Mouse (Mus musculus) hindbrain, embryonic 13.5 days (tissue): ENCODE measurements around the gene Timm29. TPM values are rescaled to one million over a fixed set of nuclear protein-coding genes. Genes with fewer than 3 reads are reported as not detected.
"Not testable (repeated sequence)": the region's sequence is repeated elsewhere in the genome, so short reads cannot be mapped to it uniquely, and the experiment has no call there.

ENCODE experiments used
- ATAC-seq: fragments of 200-750 bp; cut with Nextera tagmentation; 2 replicates; pipeline ENCODE4 v1.8.0; 2017; ENCODE audit warnings: moderate TSS enrichment; ENCODE audit not compliant: low FRiP score
- H3K27ac ChIP-seq: fragments of 300-500 bp; sonication (generic); 2 replicates; pipeline ENCODE4 v1.5.1; 2015; ENCODE audit warnings: inconsistent platforms, mild to moderate bottlenecking, moderate library complexity
- H3K27me3 ChIP-seq: fragments of 300-500 bp; sonication (generic); 2 replicates; pipeline ENCODE4 v1.6.1; 2015; ENCODE audit warnings: mild to moderate bottlenecking, inconsistent platforms
- H3K36me3 ChIP-seq: fragments of 300-500 bp; sonication (generic); 2 replicates; pipeline ENCODE4 v1.6.1; 2015; ENCODE audit warnings: mild to moderate bottlenecking, inconsistent platforms
- H3K4me1 ChIP-seq: fragments of 300-500 bp; sonication (generic); replicated peaks from 2 replicates; pipeline ENCODE4 v1.6.1; 2015; ENCODE audit warnings: inconsistent platforms
- H3K4me2 ChIP-seq: fragments of 300-500 bp; sonication (generic); 2 replicates; pipeline ENCODE4 v1.6.1; 2015; ENCODE audit warnings: inconsistent platforms, mild to moderate bottlenecking, moderate library complexity
- H3K4me3 ChIP-seq: fragments of 300-500 bp; sonication (generic); 2 replicates; pipeline ENCODE4 v1.5.1; 2015; ENCODE audit warnings: mild to moderate bottlenecking, inconsistent platforms
- H3K9ac ChIP-seq: fragments of 300-500 bp; sonication (generic); 2 replicates; pipeline ENCODE4 v1.6.1; 2015; ENCODE audit warnings: mild to moderate bottlenecking, inconsistent platforms
- H3K9me3 ChIP-seq: fragments of 300-500 bp; sonication (generic); 2 replicates; pipeline ENCODE4 v1.6.1; 2016; ENCODE audit warnings: inconsistent platforms
- WGBS: fragments of 180-500 bp; shearing (Covaris S2); methylation state at CpG from one replicate; pipeline ENCODE4 v1.1.7; 2015; 5-methylcytosine and 5-hydroxymethylcytosine counted together
- polyA plus RNA-seq: library from polyadenylated mRNA; unstranded; fragments of >200 nt; fragmentation: Nextera tagmentation; extraction: Ambion mirVana; gene quantifications from 2 replicates; pipeline ENCODE4 v1.2.1, GENCODE M21; 2015

Timm29 gene
- polyA plus RNA-seq, 1 experiment from 2014 or later = 55.0 TPM

DNA sequence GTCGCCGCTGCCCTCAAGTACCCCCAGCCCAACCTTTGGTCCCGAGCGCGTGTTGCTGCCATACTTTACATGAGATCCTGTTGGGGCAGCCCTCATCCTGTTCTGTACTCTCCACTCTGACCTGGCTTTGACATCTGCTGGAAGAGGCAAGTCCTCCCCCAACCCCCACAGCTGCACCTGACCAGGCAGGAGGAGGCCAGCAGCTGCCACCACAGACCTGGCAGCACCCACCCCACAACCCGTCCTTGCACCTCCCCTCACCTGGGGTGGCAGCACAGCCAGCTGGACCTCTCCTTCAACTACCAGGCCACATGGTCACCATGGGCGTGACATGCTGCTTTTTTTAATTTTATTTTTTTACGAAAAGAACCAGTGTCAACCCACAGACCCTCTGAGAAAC is 4.2 kb upstream of the Timm29 start:
- Histone ChIP-seq H3K27me3 (no peaks in the 10 kb centered on the region), H3K4me3 (no peak overlapping the region), H3K9ac (no peak overlapping the region), H3K27ac (no peak overlapping the region), H3K9me3 (no peaks in the 10 kb centered on the region), H3K4me1 (peaks cover 17% of the 10 kb centered on the region), H3K36me3 (peaks cover 68% of the 10 kb centered on the region), H3K4me2 (no peak overlapping the region)
- ATAC-seq = no peak
- 92% methylated on average over 8 of the region's 8 CpGs for WGBS

DNA sequence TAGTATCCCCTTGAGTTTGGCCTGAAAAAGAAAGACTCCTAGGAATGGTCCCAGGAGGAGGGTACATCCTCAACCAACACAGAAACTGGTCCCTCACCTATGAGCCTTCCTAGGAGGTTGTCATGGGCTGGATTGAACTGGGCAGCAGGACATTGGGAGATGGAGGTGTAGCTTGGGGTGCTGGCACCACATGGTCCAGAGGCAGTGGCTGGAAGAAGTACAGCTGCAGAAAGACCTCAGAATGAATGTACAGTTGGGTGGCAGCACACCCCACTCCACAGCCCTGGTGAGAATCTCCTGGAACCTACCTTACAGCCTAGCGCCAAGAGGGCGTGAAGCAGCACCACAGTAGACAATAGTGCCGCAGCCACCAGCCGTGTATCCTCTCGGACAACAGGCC is 3.0 kb upstream of the Timm29 start:
- ATAC-seq = no peak
- no peaks in the 10 kb centered on the region for H3K27me3 ChIP-seq
- no peaks in the 10 kb centered on the region for H3K9me3 ChIP-seq
- H3K4me3 ChIP-seq = no peak overlapping the region
- H3K4me1 ChIP-seq = peaks cover 29% of the 10 kb centered on the region
- H3K27ac ChIP-seq = no peak overlapping the region
- H3K9ac ChIP-seq = no peak overlapping the region
- H3K4me2 ChIP-seq = no peak overlapping the region
- peaks cover 57% of the 10 kb centered on the region for H3K36me3 ChIP-seq
- 94% methylated on average over 5 of the region's 5 CpGs for WGBS

DNA sequence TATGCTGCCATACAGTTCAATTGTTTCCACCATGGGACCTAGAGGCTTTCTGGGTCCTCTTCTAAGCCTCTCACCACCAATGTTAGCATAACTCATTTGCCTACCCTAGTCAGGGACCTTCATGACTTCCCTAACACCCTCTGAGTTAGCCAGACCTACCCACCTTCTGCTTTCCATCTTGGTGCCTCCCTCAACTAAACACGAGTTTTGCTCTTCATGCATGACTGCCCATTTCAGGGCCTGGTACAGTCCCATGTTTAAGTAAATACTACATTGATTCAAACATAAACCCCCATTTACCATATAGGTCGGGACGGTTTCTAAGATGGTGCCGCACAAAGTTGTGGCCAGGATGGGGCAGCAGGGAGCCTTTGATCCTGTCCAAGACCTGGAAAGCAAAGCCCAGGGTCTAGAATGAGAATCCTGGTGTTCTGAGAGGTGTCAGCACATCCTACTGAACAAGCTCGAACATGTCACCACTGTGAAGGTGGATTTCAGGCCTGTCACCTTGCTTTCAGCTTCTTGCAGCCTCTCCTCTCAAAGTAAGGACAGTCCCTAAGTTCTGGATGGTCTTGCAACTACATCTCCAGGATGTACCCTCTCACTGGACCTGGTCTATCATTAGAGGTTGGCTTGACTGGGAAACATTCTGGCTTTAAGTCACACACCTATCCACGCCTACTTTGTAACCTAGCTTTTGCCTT is 1.2 kb upstream of the Timm29 start:
- Histone ChIP-seq H3K4me3 (no peak overlapping the region), H3K9me3 (no peaks in the 10 kb centered on the region), H3K4me2 (peak overlapping the region; percentile 98), H3K27me3 (no peaks in the 10 kb centered on the region), H3K36me3 (peaks cover 54% of the 10 kb centered on the region), H3K9ac (no peak overlapping the region), H3K4me1 (peaks cover 39% of the 10 kb centered on the region), H3K27ac (no peak overlapping the region)
- ATAC-seq = no peak
- WGBS = 82% methylated on average over 6 of the region's 6 CpGs

DNA sequence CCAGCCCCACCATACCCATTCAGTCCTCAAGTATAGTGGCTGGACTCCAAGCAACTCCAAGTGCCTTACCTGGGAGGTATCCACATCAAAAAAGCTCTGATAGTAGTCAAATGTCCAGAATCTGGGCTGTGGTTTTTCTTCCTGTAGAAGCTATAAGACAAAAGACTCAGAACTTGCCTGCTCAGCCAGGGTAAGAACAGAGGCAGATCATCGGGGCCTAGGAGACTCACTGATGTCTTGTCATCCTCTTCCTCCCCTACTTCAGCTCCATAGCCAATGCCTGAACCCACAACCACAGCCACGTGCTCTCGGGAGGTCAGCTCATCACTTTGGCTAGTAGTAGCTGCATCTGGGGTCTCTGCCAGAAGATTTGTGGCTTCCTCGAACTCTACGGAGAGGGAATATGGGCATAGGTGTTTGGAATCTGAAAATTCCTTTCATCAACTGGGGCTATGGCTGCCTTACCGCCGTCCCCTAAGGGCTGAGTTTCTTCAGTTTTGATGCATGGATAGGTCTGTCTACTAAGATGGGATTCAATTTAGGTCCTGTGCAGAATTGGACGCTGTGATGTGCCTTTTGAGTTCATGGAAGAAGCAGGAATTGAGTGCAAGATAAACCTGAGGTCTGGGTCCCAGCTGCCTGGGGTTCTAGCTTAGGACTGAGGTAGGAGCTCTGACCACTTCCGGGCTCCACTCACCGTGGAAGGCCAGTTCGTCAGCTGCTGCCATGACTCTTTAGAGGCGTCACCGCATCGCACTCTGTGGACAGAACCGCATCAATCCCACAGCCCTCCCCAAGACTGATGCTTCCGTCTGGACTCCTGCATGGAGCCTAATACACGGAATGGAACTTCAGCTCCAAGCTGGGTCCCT is 455 bp upstream of the Timm29 start:
- WGBS = 22% methylated on average over 17 of the region's 17 CpGs
- peak overlapping the region; percentile 92 for H3K27ac ChIP-seq
- peak overlapping the region; percentile 95 for H3K9ac ChIP-seq
- no peaks in the 10 kb centered on the region for H3K27me3 ChIP-seq
- H3K4me1 ChIP-seq = peaks cover 39% of the 10 kb centered on the region
- H3K4me2 ChIP-seq = peak overlapping the region; percentile 98
- no peaks in the 10 kb centered on the region for H3K9me3 ChIP-seq
- H3K4me3 ChIP-seq = peak overlapping the region; percentile 98
- peak; percentile 85 for ATAC-seq
- H3K36me3 ChIP-seq = peaks cover 53% of the 10 kb centered on the region

DNA sequence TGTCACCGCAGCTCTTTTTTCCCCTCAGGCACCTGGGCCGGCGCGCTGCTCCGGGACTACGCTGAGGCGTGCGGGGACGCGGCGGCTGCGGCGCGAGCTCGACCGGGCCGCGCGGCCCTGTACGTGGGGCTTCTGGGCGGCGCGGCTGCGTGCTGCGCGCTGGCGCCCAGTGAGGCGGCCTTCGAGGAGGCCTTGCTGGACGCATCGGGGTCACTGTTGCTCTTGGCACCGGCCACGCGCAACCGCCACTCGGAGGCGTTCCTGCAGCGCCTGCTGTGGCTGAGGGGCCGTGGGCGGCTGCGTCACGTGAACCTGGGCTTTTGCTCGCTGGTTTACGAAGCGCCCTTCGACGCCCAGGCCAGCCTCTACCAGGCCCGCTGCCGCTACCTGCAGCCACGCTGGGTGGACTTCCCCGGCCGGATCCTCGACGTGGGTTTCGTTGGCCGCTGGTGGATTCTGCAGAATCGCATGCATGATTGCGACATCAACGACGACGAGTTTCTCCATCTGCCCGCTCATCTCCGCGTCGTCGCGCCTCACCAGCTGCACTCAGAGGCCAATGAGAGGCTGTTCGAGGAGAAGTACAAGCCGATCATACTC is 700 bp downstream of the Timm29 start:
- Histone ChIP-seq H3K9ac (peak overlapping the region; percentile 95), H3K4me2 (peak overlapping the region; percentile 98), H3K9me3 (no peaks in the 10 kb centered on the region), H3K27me3 (no peaks in the 10 kb centered on the region), H3K36me3 (peaks cover 41% of the 10 kb centered on the region), H3K4me3 (peak overlapping the region; percentile 98), H3K4me1 (peaks cover 39% of the 10 kb centered on the region), H3K27ac (peak overlapping the region; percentile 92)
- ATAC-seq = peak; percentile 63
- 2% methylated on average over 68 of the region's 69 CpGs for WGBS

DNA sequence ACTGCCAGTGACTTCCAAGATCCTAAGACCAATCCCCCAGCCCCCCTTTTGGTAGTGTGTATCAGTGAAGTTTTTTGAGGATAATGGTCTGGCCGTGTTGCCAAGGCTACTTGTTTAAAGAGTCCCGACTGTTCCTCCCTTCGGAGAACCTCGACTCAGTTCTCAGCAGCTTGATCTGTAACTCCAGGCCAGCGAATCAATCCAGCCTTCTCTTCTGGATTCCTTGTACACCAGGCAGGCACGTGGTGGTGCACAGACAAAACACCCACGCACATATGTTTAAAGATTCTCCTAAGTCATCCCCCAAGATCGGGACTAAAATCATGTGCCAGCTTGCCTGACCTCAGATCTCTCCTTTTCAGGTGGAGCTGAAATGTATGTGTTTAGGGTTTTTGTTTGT is 1.8 kb downstream of the Timm29 start:
- peak overlapping the region; percentile 95; the same call in 1 of the 2 replicates for H3K9ac ChIP-seq
- 87% methylated on average over 8 of the region's 8 CpGs for WGBS

DNA sequence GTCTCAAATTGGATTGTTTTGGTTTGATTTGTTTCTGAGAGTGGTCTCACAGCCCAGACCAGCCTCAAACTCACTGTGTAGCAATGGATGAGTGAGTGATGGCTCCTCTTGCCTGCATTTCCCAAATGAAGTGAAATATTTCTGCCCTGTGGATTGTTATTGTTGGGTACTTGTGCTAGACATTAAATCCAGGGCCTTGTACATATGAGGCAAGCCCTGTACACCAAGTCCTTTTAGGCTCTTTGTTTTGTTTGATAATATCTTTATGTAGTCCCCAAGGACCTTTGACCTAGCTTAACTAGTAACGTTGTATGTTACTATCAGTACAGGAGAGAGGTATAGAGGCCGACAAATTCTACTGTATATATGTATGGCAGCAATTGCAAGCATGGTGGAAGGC is 2.3 kb downstream of the Timm29 start:
- ATAC-seq = no peak
- Histone ChIP-seq H3K4me2 (peak overlapping the region; percentile 98), H3K9ac (no peak overlapping the region; the same call in 1 of the 2 replicates)

More for the DNA sequence above, 1.8 kb downstream of the Timm29 start:
- H3K4me3 ChIP-seq = peak overlapping the region; percentile 98
- not testable (repeated sequence) for H3K27me3 ChIP-seq, ATAC-seq, H3K9me3 ChIP-seq, H3K27ac ChIP-seq
- peak overlapping the region; percentile 98 for H3K4me2 ChIP-seq
- H3K4me1 ChIP-seq = peaks cover 39% of the 10 kb centered on the region
- H3K36me3 ChIP-seq = peaks cover 30% of the 10 kb centered on the region

DNA sequence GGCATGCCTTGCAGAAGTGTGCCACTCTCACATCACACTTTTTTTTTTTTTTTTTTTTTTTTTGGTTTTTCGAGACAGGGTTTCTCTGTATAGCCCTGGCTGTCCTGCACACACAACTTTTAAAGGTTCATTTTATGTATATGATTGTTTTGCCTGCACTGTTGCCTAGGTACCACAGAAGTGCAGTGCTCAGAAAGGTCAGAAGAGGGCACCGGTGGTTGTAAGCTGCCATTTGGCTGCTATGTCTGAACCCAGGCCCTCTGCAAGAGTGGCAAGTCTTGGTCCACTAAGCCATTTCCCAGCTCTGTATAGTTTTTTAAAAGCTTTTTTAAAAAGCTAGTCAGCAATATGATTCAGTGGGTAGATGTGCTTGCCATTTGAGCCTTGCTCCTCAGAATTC is 5.7 kb downstream of the Timm29 start:
- no peak overlapping the region for H3K27ac ChIP-seq
- peaks cover 20% of the 10 kb centered on the region for H3K36me3 ChIP-seq
- no peaks in the 10 kb centered on the region for H3K27me3 ChIP-seq
- ATAC-seq = no peak
- no peak overlapping the region for H3K4me2 ChIP-seq
- H3K9ac ChIP-seq = no peak overlapping the region
- peaks cover 23% of the 10 kb centered on the region for H3K4me1 ChIP-seq
- no peaks in the 10 kb centered on the region for H3K9me3 ChIP-seq
- WGBS = 29% methylated on average over 2 of the region's 2 CpGs
- no peak overlapping the region for H3K4me3 ChIP-seq

More for the DNA sequence above, 2.3 kb downstream of the Timm29 start:
- H3K36me3 ChIP-seq = peaks cover 25% of the 10 kb centered on the region
- H3K27ac ChIP-seq = no peak overlapping the region
- no peak overlapping the region for H3K4me3 ChIP-seq
- H3K4me1 ChIP-seq = peaks cover 39% of the 10 kb centered on the region
- H3K27me3 ChIP-seq = no peaks in the 10 kb centered on the region
- 93% methylated on average over 2 of the region's 2 CpGs for WGBS
- H3K9me3 ChIP-seq = no peaks in the 10 kb centered on the region

DNA sequence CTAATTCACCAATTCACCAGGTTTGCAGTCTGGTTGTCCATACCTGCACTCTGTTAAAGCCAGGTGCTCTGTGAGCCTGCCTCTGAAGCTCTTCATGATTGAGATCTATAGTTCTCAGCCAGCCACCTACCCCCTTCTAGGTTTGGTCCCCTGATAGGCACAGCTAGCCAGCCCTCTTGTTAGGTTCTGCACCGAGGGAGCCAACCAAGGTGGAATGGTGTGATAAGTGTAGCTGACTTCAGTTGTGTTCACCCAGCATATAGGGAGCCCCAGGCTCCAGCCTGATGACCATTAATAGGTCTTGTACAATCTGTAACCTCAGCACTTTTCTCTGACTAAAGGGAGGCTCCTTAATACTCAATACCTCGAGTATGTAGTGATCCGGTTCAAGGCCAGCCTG is 7.7 kb downstream of the Timm29 start:
- Histone ChIP-seq H3K36me3 (peaks cover 14% of the 10 kb centered on the region), H3K9ac (no peak overlapping the region), H3K9me3 (no peaks in the 10 kb centered on the region), H3K4me2 (no peak overlapping the region), H3K4me1 (peaks cover 4% of the 10 kb centered on the region), H3K4me3 (no peak overlapping the region), H3K27ac (no peak overlapping the region), H3K27me3 (no peaks in the 10 kb centered on the region)
- WGBS = 78% methylated on average over 3 of the region's 3 CpGs
- ATAC-seq = no peak

DNA sequence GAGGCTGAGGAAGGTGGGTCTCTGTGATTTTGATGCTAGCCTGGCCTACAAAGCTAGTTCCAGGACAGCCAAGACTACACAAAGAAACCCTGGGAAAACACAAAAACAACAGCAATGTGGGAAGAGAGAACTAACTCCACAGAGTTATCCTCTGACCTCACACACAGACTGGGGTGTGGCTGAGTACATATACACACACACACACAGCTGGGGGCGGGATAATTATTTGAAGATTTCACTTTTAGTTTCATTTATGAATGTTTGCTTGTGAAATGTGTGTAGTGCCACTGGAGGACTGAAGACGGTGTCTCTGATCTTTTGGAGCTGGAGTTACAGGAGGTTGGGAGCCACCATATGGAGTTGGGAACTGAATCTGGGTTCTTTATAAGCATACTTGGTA is 8.6 kb downstream of the Timm29 start:
- Histone ChIP-seq H3K27ac (no peak overlapping the region), H3K4me1 (no peaks in the 10 kb centered on the region), H3K9ac (no peak overlapping the region), H3K4me2 (no peak overlapping the region), H3K9me3 (no peaks in the 10 kb centered on the region), H3K27me3 (no peaks in the 10 kb centered on the region), H3K4me3 (no peak overlapping the region), H3K36me3 (peaks cover 8% of the 10 kb centered on the region)
- no peak for ATAC-seq
- 82% methylated on average over 2 of the region's 2 CpGs for WGBS

DNA sequence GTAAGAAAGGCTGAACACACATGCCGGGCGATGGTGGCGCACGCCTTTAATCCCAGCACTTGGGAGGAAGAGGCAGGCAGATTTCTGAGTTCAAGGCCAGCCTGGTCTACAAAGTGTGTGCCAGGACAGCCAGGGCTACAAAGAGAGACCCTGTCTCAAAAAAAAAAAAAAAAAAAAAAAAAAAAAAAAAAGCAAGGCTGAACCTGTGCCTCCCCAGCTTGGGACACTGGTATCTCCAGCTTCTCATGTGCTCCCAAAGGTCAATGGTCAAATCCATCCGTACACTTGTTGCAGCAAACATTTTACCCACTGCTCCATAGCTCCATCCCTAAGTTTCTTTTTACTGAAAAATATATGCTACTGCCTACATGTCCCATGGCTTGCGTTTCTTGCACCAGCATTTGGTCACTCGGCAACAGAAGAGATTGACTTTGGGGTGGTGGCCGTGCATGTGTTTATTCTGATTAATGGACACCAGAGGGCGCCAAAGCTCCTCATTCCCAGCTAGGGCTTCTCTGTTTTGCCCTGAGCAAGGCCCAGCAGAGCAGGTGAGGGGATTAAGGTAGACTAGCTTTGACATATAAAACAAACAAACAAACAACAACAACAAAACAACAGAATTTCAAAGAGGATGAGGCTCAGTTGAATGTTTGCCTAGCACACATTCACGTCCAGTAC is 9.3 kb downstream of the Timm29 start:
- Histone ChIP-seq H3K4me2 (no peak overlapping the region), H3K9ac (no peak overlapping the region)

DNA sequence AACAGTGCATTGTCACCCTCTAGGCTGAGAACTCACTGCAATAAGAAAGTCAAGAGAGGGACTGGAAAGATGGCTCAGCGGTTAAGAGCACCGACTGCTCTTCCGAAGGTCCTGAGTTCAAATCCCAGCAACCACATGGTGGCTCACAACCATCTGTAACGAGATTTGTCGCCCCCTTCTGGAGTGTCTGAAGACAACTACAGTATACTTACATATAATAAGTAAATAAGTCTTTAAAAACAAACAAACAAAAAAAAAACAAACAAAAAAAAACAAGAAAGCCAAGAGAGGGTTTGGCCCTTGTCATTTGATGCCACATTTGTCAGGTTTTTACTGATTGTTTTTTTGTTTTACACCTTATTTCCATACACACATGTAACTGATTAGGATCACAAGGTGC is 11.6 kb downstream of the Timm29 start:
- H3K4me2 ChIP-seq = no peak overlapping the region
- H3K9ac ChIP-seq = no peak overlapping the region
- no peaks in the 10 kb centered on the region for H3K27me3 ChIP-seq
- ATAC-seq = no peak
- H3K4me1 ChIP-seq = no peaks in the 10 kb centered on the region
- no peaks in the 10 kb centered on the region for H3K36me3 ChIP-seq
- no peaks in the 10 kb centered on the region for H3K9me3 ChIP-seq
- WGBS = 76% methylated on average over 5 of the region's 5 CpGs
- no peak overlapping the region for H3K4me3 ChIP-seq
- H3K27ac ChIP-seq = no peak overlapping the region

More for the DNA sequence above, 9.3 kb downstream of the Timm29 start:
- Histone ChIP-seq H3K27ac (no peak overlapping the region), H3K4me3 (no peak overlapping the region), H3K36me3 (0 out of 2 replicates have a peak, but pooled peaks cover 2% of the 10 kb centered on the region), H3K27me3 (no peaks in the 10 kb centered on the region), H3K9me3 (no peaks in the 10 kb centered on the region), H3K4me1 (no peaks in the 10 kb centered on the region)
- ATAC-seq = 0 out of 2 replicates have a peak, but pooled peaks have one; percentile 77
- WGBS = 51% methylated on average over 10 of the region's 10 CpGs
